Mouse (Mus musculus) midbrain, embryonic 11.5 days (tissue): ENCODE results near the gene Cpne8. TPM values are rescaled to one million over a fixed set of nuclear protein-coding genes. Genes with fewer than 3 reads are reported as not detected.

Source experiments
- ATAC-seq: fragments of 200-750 bp; cut with Nextera tagmentation; 2 replicates; pipeline ENCODE4 v1.8.0; 2017; ENCODE audit warnings: moderate TSS enrichment, moderate library complexity; ENCODE audit not compliant: low FRiP score
- DNase-seq: peaks from one replicate; pipeline ENCODE4 v3.0.0; 2015; ENCODE audit warnings: low spot score; ENCODE audit errors: missing footprints
- H3K27ac ChIP-seq: fragments of 300-500 bp; sonication (generic); 2 replicates; pipeline ENCODE4 v1.5.1; 2014; ENCODE audit warnings: low read depth, low read length
- H3K27me3 ChIP-seq: fragments of 300-500 bp; sonication (generic); 2 replicates; pipeline ENCODE4 v1.6.1; 2014; ENCODE audit warnings: mild to moderate bottlenecking, low read length, moderate library complexity, mixed read lengths; ENCODE audit not compliant: control insufficient read depth, insufficient read depth
- H3K36me3 ChIP-seq: fragments of 300-500 bp; sonication (generic); 2 replicates; pipeline ENCODE4 v1.6.1; 2014; ENCODE audit warnings: mild to moderate bottlenecking, low read length, moderate library complexity, mixed read lengths; ENCODE audit not compliant: control insufficient read depth, insufficient read depth
- H3K4me1 ChIP-seq: fragments of 300-500 bp; sonication (generic); 2 replicates; pipeline ENCODE4 v1.6.1; 2014; ENCODE audit warnings: low read length; ENCODE audit not compliant: control insufficient read depth, insufficient read depth
- H3K4me2 ChIP-seq: fragments of 300-500 bp; sonication (generic); 2 replicates; pipeline ENCODE4 v1.6.1; 2014; ENCODE audit warnings: mild to moderate bottlenecking, moderate library complexity
- H3K4me3 ChIP-seq: fragments of 300-500 bp; sonication (generic); 2 replicates; pipeline ENCODE4 v1.5.1; 2014; ENCODE audit warnings: low read depth, low read length
- H3K9ac ChIP-seq: fragments of 300-500 bp; sonication (generic); 2 replicates; pipeline ENCODE4 v1.6.1; 2014; ENCODE audit warnings: low read length
- H3K9me3 ChIP-seq: fragments of 300-500 bp; sonication (generic); 2 replicates; pipeline ENCODE4 v1.6.1; 2016; ENCODE audit warnings: low read length; ENCODE audit not compliant: control insufficient read depth
- WGBS: fragments of 180-500 bp; shearing (Covaris S2); extraction: QIAGEN DNeasy Blood & Tissue Kit; methylation state at CpG from one replicate; pipeline ENCODE4 v1.1.7; 2014; 5-methylcytosine and 5-hydroxymethylcytosine counted together
- polyA plus RNA-seq: library from polyadenylated mRNA; unstranded; fragments of >200 nt; fragmentation: Nextera tagmentation; extraction: Ambion mirVana; gene quantifications from 2 replicates; pipeline ENCODE4 v1.2.1, GENCODE M21; 2014

The Cpne8 gene
- polyA plus RNA-seq, 1 experiment from 2014 or later: 7.8 TPM

GRCm38 (mm10) chr15:90463281-90463680, 216.0 kb downstream of the Cpne8 start:
- H3K4me3 ChIP-seq: no peak overlapping the region
- no peaks in the 10 kb centered on the region for H3K4me1 ChIP-seq
- no peaks in the 10 kb centered on the region for H3K27me3 ChIP-seq
- no peak overlapping the region for H3K27ac ChIP-seq
- H3K9ac ChIP-seq: no peak overlapping the region
- no peaks in the 10 kb centered on the region for H3K36me3 ChIP-seq
- no peak for ATAC-seq
- no peak overlapping the region for H3K4me2 ChIP-seq
- DNase-seq: no peak
- no peaks in the 10 kb centered on the region; the same call in 1 of the 2 replicates for H3K9me3 ChIP-seq
- WGBS: 82% methylated on average over 2 of the region's 2 CpGs

GRCm38 (mm10) chr15:90446076-90446475, 233.2 kb downstream of the Cpne8 start:
- ATAC-seq (no peak), DNase-seq (no peak)
- H3K36me3 ChIP-seq: no peaks in the 10 kb centered on the region
- no peak overlapping the region for H3K4me2 ChIP-seq
- no peak overlapping the region for H3K4me3 ChIP-seq
- H3K9me3 ChIP-seq: no peaks in the 10 kb centered on the region
- WGBS: 85% methylated on average over 1 of the region's 1 CpGs
- H3K27ac ChIP-seq: no peak overlapping the region
- no peaks in the 10 kb centered on the region for H3K4me1 ChIP-seq
- H3K27me3 ChIP-seq: no peaks in the 10 kb centered on the region
- no peak overlapping the region for H3K9ac ChIP-seq
